In genomic region chr8:79042252-79042651, GRCm38 (mm10) we compare ENCODE assay signal across 29 mouse cellular contexts.
"Had no signal": no experiment of that assay in that cellular context is flagged by ENCODE, and none has a peak within 500 bp of the region (broad histone marks: within the 10 kb centered on the region; RNA-seq: fewer than 3 reads in every experiment).

No protein-coding gene starts in this region.

- H3K9ac ChIP-seq: embryonic facial prominence, embryonic 12.5 days; embryonic facial prominence, embryonic 13.5 days; embryonic facial prominence, embryonic 15.5 days; forebrain, embryonic 12.5 days; forebrain, embryonic 13.5 days; forebrain, embryonic 15.5 days; forebrain, postnatal 0 days had no signal

- H3K4me3 ChIP-seq: embryonic facial prominence, embryonic 10.5 days; embryonic facial prominence, embryonic 12.5 days; embryonic facial prominence, embryonic 13.5 days; embryonic facial prominence, embryonic 15.5 days; erythroblast, embryonic 14.5 days; forebrain, embryonic 10.5 days; forebrain, embryonic 12.5 days; forebrain, embryonic 13.5 days; forebrain, embryonic 15.5 days; gastrocnemius, adult 2 months; heart, adult 2 months; heart, embryonic 10.5 days had no signal

- DNase-seq: cerebellum, adult 8-10 months; cerebellum, adult 9-10 months; cerebellum, adult 9-11 months; cerebellum, postnatal 10 days; cerebellum, postnatal 14 days; cerebellum, postnatal 25 days; cerebellum, postnatal 36 days; embryo, embryonic 11 days; forebrain, postnatal 0 days; gastrocnemius, adult 2 months; gastrocnemius, postnatal 10 days; gastrocnemius, postnatal 14 days; gastrocnemius, postnatal 25 days; gastrocnemius, postnatal 36 days; heart, adult 11 months; heart, adult 18-20 months; heart, adult 2 months had no signal

- H3K27me3 ChIP-seq: embryonic facial prominence, embryonic 12.5 days; embryonic facial prominence, embryonic 13.5 days; embryonic facial prominence, embryonic 15.5 days; forebrain, embryonic 12.5 days; forebrain, embryonic 13.5 days; forebrain, embryonic 15.5 days had no signal

- H3K9me3 ChIP-seq: embryonic facial prominence, embryonic 10.5 days; embryonic facial prominence, embryonic 12.5 days; embryonic facial prominence, embryonic 13.5 days; embryonic facial prominence, embryonic 15.5 days; forebrain, embryonic 10.5 days; forebrain, embryonic 15.5 days; heart, embryonic 10.5 days had no signal

- H3K4me1 ChIP-seq: embryonic facial prominence, embryonic 15.5 days; forebrain, embryonic 10.5 days; forebrain, embryonic 12.5 days; forebrain, embryonic 13.5 days had no signal

- H3K4me2 ChIP-seq: embryonic facial prominence, embryonic 12.5 days; embryonic facial prominence, embryonic 13.5 days; embryonic facial prominence, embryonic 15.5 days; forebrain, embryonic 12.5 days; forebrain, embryonic 13.5 days; forebrain, embryonic 15.5 days had no signal

- H3K36me3 ChIP-seq: embryonic facial prominence, embryonic 15.5 days; forebrain, embryonic 15.5 days had no signal

- ATAC-seq: forebrain, embryonic 13.5 days; forebrain, embryonic 14.5 days; forebrain, embryonic 15.5 days; forebrain, embryonic 16.5 days; forebrain, postnatal 0 days had no signal

- H3K27ac ChIP-seq: embryonic facial prominence, embryonic 10.5 days; embryonic facial prominence, embryonic 12.5 days; embryonic facial prominence, embryonic 13.5 days; embryonic facial prominence, embryonic 15.5 days; forebrain, embryonic 10.5 days; forebrain, embryonic 12.5 days; forebrain, embryonic 13.5 days; forebrain, embryonic 15.5 days; gastrocnemius, adult 2 months; heart, adult 2 months; heart, embryonic 10.5 days had no signal
